Mouse (Mus musculus): ENCODE results near the gene Cyfip2. TPM values are rescaled to one million over a fixed set of nuclear protein-coding genes. Genes with fewer than 3 reads are reported as not detected.

Gene Cyfip2
- polyA plus RNA-seq, 1 experiment from 2014 or later = 80.8 TPM

DNA sequence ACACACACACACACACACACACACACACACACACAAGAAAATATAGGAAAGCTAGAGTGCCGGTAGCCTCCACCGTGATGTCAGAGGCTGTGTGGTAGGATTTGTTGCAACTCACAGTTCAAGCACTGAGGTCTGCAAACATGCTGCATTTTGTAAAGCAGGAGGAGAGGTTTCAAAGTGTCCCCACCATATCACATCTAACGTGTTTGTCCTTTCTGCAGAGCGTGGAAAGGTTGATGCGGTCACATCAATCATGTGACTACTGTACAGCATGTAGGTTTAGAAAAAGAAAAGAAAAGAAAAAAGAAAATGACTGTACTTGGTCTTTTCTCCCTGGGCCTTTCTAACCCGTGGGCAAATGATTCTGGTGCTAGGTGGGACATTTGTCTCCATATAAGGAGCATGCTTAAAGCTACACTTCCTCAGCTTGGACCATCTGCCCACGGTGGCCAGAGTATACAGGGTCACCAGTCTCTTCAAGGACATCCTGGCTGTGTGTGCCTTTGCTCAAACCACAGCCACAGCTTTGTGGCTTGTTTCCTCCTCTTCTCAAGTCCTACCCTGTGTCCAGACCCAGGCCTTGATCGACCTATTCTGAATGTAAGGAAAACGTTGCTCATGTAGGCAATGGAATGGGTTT is 6.7 kb downstream of the Cyfip2 start:
- peaks cover 11% of the 10 kb centered on the region; the same call in 1 of the 2 replicates for H3K36me3 ChIP-seq
- no peaks in the 10 kb centered on the region for H3K9me3 ChIP-seq
- H3K4me3 ChIP-seq (replicated peaks) = no peak overlapping the region
- H3K27ac ChIP-seq = no peak overlapping the region
- peaks cover 61% of the 10 kb centered on the region for H3K4me1 ChIP-seq (replicated peaks)
- H3K27me3 ChIP-seq = no peaks in the 10 kb centered on the region
- WGBS = 88% methylated on average over 9 of the region's 9 CpGs
- H3K9ac ChIP-seq (replicated peaks) = no peak overlapping the region
- ATAC-seq = no peak
- no peak overlapping the region for H3K4me2 ChIP-seq (replicated peaks)

DNA sequence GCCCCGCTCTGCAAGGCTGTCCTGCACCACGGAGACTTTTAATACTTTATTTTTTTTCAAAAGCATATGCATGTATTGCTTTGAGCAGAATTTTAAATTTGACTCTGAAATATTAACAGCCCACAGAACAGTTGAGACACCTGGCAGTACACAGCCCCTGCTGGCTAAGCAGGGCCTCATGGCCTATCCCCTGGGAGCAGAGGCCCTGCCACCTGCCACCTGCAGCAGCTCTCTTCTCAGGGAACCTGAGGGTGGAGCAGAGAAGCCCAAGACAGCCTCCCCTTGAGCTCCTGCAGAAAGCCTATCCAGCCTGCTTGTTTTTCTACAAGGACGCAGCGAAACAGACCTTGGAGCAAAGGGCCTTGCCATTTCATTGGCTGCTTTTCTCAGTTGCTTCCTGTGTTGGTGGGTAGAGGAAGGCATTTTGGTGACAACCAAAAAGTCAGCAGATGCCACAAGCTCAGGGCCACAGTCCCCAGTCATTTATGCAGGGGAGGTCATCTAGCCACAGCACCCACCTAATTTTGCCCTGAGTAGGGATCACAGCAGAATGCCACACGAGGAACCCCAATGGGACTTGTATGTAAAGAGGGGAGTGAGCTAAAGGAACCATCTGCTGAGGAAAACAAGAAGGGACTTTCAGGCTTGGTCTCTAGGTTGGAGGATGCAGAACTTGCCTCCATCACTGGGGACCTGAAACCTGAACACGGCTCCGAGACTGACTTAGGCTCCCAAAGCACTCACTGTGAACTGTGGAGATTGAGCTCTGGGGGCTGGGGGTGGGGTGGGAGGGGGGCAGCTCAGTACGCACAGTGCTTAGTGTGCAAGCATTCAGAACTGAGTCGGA is 7.6 kb downstream of the Cyfip2 start:
- peaks cover 53% of the 10 kb centered on the region for H3K4me1 ChIP-seq (replicated peaks)
- H3K9ac ChIP-seq (replicated peaks) = 0 out of 2 replicates have a peak overlapping the region, but pooled peaks have one; percentile 7
- ATAC-seq = no peak
- 80% methylated on average over 9 of the region's 9 CpGs for WGBS
- no peak overlapping the region for H3K4me2 ChIP-seq (replicated peaks)
- no peaks in the 10 kb centered on the region for H3K27me3 ChIP-seq
- peaks cover 11% of the 10 kb centered on the region; the same call in 1 of the 2 replicates for H3K36me3 ChIP-seq
- no peak overlapping the region for H3K4me3 ChIP-seq (replicated peaks)
- H3K27ac ChIP-seq = no peak overlapping the region
- no peaks in the 10 kb centered on the region for H3K9me3 ChIP-seq

DNA sequence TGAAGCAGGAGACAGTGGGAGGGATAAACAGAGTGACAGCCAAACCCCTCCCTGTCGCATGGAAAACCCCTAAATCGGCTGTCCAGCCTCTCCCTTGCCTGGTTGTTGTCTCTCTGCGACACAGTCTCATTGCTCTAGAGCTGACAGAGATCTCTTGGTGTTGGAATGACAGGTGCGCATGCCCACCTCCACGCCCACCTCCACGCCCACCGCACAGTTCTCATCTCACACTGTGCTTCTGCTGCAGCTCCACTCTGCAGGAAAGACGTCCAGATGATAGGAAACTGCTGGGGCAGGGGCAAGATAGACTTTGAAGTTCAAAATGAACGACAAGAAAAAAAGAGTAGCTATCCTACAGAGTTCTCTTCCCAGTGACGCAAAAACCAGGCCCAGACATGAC is 8.6 kb downstream of the Cyfip2 start:
- Histone ChIP-seq H3K4me3 (replicated peaks) (no peak overlapping the region), H3K36me3 (peaks cover 11% of the 10 kb centered on the region; the same call in 1 of the 2 replicates), H3K4me1 (replicated peaks) (peaks cover 47% of the 10 kb centered on the region), H3K9me3 (no peaks in the 10 kb centered on the region), H3K27ac (no peak overlapping the region), H3K4me2 (replicated peaks) (no peak overlapping the region), H3K27me3 (no peaks in the 10 kb centered on the region), H3K9ac (replicated peaks) (no peak overlapping the region)
- no peak for ATAC-seq
- 82% methylated on average over 10 of the region's 10 CpGs for WGBS

DNA sequence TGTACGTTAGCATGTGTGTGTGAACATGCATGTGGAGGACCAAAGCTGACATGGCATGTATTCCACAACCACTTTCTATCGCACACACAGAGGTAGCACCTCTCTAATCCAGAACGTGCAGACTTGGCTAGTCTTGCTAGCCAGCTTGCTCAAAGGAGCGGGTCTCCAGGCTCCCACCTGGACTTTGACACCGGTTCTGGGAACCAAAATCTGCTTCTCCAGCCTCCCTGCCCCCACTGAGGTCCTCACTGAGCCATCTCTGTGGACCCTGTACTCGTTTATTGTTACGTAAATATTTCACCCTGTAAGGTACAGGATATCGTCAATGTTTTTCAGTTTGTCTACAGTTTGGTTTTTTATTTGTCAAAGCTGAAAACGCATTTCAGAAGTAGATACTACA is 10.2 kb downstream of the Cyfip2 start:
- no peaks in the 10 kb centered on the region for H3K9me3 ChIP-seq
- H3K4me2 ChIP-seq (replicated peaks) = no peak overlapping the region
- no peak overlapping the region for H3K27ac ChIP-seq
- 93% methylated on average over 9 of the region's 9 CpGs for WGBS
- 0 out of 2 replicates have a peak, but pooled peaks cover 2% of the 10 kb centered on the region for H3K36me3 ChIP-seq
- no peak overlapping the region for H3K4me3 ChIP-seq (replicated peaks)
- no peaks in the 10 kb centered on the region for H3K27me3 ChIP-seq
- peaks cover 41% of the 10 kb centered on the region for H3K4me1 ChIP-seq (replicated peaks)
- ATAC-seq = no peak
- H3K9ac ChIP-seq (replicated peaks) = no peak overlapping the region

DNA sequence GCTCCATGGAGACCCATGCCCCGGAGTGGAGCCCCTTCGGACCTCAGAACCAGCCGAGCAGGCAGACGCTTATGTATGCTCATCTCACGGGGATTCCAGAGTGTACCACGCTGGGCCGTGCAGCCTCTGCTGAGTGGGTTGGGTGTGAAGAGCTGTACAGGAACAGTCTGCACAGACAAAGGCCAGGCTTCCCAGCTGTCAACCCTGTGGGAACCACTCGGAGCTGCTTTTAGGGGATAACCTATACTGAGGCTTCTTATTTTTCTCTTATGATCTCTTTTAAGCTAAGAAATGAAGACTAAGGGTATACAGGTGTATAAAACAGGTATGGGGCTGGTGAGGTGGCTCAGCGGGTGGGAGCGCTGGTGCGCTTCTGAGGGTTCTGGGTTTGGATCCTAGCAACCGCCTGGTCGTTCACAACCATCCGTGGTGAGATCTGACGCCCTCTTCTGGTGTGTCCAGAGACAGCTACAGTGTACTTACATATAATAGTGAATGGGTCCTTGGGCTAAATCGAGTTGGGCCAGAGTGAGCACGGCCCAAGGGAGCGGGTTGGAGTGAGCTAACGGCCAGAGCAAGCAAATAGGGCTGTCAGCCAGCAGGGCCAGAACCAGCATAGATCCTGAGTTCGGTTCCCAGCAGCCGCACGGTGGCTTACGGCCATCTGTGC is 10.9 kb downstream of the Cyfip2 start:
- Histone ChIP-seq H3K36me3 (0 out of 2 replicates have a peak, but pooled peaks cover 1% of the 10 kb centered on the region), H3K9me3 (no peaks in the 10 kb centered on the region), H3K4me1 (replicated peaks) (peaks cover 40% of the 10 kb centered on the region), H3K27me3 (no peaks in the 10 kb centered on the region), H3K4me2 (replicated peaks) (no peak overlapping the region), H3K9ac (replicated peaks) (no peak overlapping the region), H3K4me3 (replicated peaks) (no peak overlapping the region), H3K27ac (no peak overlapping the region)
- 85% methylated on average over 23 of the region's 23 CpGs for WGBS
- ATAC-seq = 0 out of 2 replicates have a peak, but pooled peaks have one; percentile 61

DNA sequence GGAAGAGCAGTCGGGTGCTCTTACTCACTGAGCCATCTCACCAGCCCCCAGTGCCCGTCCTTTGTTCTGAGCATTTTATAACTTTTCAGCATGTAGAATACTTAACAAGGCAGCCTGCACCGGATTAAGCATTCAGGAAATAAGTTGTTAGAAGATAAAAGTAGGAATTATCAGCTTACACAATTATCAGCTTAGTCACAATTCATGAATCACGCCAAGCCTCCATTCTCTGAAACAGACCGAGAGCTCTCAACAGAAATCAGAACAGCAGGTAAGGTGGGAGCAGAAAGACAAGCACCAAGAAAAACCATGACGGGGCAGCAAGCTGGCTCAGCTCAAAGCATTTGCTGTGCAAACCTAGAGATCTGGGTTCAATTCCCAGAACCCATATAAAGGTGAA is 12.8 kb downstream of the Cyfip2 start:
- Histone ChIP-seq H3K9ac (replicated peaks) (no peak overlapping the region), H3K9me3 (no peaks in the 10 kb centered on the region), H3K4me3 (replicated peaks) (no peak overlapping the region), H3K36me3 (no peaks in the 10 kb centered on the region), H3K27me3 (no peaks in the 10 kb centered on the region), H3K27ac (no peak overlapping the region), H3K4me1 (replicated peaks) (peaks cover 24% of the 10 kb centered on the region), H3K4me2 (replicated peaks) (no peak overlapping the region)
- ATAC-seq = no peak
- 25% methylated on average over 6 of the region's 6 CpGs for WGBS

DNA sequence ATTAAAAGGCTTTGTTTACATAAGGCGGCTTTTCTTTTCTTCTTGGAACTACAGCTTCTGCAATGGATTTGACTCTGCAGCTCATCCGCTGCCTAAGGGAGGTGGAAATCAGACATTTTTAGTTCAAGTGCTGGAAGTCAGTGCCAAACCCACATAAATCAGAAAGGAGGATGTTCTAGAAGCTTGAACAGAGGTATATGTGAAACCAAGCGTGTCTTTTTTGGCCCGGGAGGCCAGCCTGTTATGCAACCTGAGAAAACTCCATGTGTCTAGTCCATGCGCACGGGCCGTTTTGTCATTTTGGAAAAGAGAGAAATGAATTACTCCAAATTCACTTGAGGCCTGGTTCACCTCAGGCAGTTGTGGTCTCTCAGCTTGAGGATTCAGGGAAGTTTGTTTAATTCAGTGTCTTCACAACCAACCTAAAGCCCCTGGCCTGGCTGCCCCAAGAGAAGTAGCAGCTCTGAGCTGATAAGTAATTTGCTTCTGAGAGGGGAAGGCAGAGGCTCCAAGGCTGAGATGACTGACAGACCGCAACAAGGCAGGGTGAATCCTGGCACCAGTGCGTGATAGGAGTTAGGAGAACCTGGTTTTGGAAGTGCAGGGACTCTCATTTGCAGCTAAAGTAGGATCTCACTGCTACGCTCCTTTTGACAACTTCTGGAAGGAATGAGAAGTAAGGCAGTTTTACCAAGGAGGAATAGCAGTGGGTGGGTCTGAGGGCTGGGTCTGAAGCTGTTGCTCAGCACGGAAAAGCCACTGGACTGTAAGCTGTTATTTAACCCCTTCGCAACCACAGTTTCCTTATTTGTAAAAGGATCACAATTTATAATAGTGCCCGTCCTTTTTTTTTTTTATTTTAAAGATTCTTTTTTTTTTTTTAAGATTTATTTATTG is 13.5 kb downstream of the Cyfip2 start:
- H3K27ac ChIP-seq = no peak overlapping the region
- no peak overlapping the region for H3K9ac ChIP-seq (replicated peaks)
- H3K4me1 ChIP-seq (replicated peaks) = peaks cover 23% of the 10 kb centered on the region
- no peaks in the 10 kb centered on the region for H3K9me3 ChIP-seq
- no peaks in the 10 kb centered on the region for H3K36me3 ChIP-seq
- 73% methylated on average over 13 of the region's 13 CpGs for WGBS
- no peaks in the 10 kb centered on the region for H3K27me3 ChIP-seq
- no peak overlapping the region for H3K4me3 ChIP-seq (replicated peaks)
- no peak overlapping the region for H3K4me2 ChIP-seq (replicated peaks)
- ATAC-seq = no peak

DNA sequence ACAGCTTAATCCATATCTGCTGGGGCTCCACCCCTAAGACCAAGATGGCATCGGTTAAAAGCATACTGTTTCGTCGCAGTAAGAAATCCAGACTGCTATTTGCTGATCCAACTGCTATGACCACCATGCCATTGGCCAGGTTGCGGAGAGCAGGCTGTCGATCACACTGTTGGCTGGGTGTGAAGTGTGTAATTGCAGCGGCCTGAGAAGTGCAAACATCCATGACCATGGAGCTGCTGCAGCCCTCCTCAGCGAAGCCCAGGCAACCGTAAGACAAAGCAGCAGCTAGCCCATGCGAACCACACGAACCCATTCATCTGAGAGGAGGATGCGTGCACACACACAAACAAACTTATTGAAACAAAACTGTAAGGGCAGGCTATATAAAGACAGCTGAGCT is 18.3 kb downstream of the Cyfip2 start:
- ATAC-seq = no peak

DNA sequence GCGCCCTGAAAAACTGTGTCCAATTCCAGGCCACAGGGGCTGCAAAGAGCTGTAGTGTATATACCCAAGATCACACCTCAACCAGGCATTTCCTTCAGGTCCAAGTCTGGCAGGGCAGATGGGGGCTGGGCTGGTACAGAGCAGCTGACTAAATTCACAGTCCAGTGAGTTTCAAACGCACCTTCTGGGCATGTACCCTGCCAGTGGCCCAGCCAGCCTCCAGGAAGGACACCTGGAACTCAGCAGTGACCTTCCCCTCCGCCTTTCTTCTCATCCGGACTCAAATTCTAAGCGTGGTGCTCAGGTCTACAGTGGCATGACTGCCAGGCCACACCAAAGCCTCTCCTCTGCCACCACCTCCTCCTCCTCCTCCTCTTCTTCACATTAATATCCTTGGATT is 19.2 kb downstream of the Cyfip2 start:
- Histone ChIP-seq H3K27ac (no peak overlapping the region), H3K4me2 (replicated peaks) (no peak overlapping the region), H3K9me3 (no peaks in the 10 kb centered on the region), H3K36me3 (peaks cover 17% of the 10 kb centered on the region), H3K4me1 (replicated peaks) (peaks cover 21% of the 10 kb centered on the region), H3K4me3 (replicated peaks) (no peak overlapping the region), H3K27me3 (no peaks in the 10 kb centered on the region), H3K9ac (replicated peaks) (no peak overlapping the region)
- WGBS = 91% methylated on average over 5 of the region's 5 CpGs
- ATAC-seq = no peak

More for the DNA sequence above, 18.3 kb downstream of the Cyfip2 start:
- Histone ChIP-seq H3K4me1 (replicated peaks) (peaks cover 24% of the 10 kb centered on the region), H3K9me3 (no peaks in the 10 kb centered on the region), H3K36me3 (peaks cover 8% of the 10 kb centered on the region), H3K9ac (replicated peaks) (no peak overlapping the region), H3K4me3 (replicated peaks) (no peak overlapping the region), H3K4me2 (replicated peaks) (no peak overlapping the region), H3K27ac (peak overlapping the region; percentile 16; the same call in 1 of the 2 replicates), H3K27me3 (no peaks in the 10 kb centered on the region)
- 64% methylated on average over 11 of the region's 11 CpGs for WGBS

DNA sequence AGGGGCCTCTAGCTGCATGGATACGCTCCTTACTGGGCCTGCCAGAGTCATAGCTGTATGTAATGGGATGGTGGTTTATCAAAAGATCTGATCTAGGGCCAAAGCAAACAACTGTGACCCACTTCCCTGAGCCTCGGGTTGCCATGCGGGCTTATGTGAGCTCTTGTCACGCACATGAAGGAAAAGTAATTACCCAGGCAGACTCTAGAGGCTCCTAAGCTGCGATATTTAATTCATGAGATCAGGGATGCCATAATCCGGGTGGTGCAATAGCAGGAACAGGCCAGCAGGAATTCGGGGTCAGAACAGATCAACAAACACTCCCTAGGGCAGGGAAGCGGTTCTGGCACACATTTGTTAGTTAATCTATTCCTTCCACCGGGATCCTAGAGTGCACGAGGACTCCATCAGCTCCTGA is 21.7 kb downstream of the Cyfip2 start:
- Histone ChIP-seq H3K4me1 (replicated peaks) (peaks cover 25% of the 10 kb centered on the region), H3K4me2 (replicated peaks) (no peak overlapping the region), H3K27me3 (no peaks in the 10 kb centered on the region), H3K9me3 (no peaks in the 10 kb centered on the region), H3K9ac (replicated peaks) (no peak overlapping the region), H3K4me3 (replicated peaks) (no peak overlapping the region), H3K27ac (peak overlapping the region; percentile 67), H3K36me3 (peaks cover 30% of the 10 kb centered on the region)
- peak; percentile 92 for ATAC-seq
- 13% methylated on average over 10 of the region's 10 CpGs for WGBS

DNA sequence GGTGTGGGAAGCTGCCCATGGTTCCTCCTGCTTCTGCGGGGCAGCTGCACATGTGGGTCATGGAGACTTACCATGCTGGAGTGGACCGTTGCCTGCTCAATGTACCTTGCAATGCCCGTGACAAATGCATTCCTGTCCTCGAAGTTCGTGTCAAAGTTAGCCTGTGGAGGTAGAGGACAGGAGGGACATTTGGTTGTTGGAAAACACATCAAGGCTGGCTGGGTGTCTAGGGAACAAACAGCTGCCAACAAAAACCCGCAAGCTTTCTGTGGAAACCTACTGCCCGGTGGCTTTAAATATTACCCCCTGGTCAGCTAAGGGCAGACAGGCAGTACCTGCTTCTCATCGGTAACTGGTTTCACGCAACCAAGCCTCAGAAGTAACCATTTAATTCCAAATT is 23.1 kb downstream of the Cyfip2 start:
- Histone ChIP-seq H3K27ac (no peak overlapping the region), H3K27me3 (0 out of 2 replicates have a peak, but pooled peaks cover 3% of the 10 kb centered on the region), H3K4me3 (replicated peaks) (no peak overlapping the region), H3K36me3 (peaks cover 37% of the 10 kb centered on the region), H3K4me2 (replicated peaks) (no peak overlapping the region), H3K9ac (replicated peaks) (no peak overlapping the region), H3K9me3 (no peaks in the 10 kb centered on the region), H3K4me1 (replicated peaks) (peaks cover 24% of the 10 kb centered on the region)
- no peak for ATAC-seq
- WGBS = 89% methylated on average over 9 of the region's 9 CpGs
